12 mouse cellular contexts compared by ENCODE assay signal in the genomic region with DNA sequence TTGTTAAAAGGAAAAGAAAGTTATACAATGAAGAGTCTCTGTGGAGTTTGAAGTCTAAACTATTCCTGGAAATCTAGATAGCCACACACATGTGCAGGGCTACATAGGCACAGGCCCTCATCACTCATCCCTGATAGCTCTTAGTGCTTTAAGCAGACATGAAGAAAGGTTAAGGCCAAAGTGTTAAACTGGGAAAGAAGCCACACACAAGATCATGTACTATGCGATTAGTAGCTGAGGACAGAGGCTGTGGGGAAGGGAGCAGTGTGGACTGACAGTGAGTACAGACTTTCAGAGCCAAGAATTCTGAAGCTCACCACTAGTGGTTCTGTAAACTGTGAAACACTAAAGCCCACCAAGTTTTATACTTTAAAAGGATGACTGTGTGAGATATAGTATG.
"Had no signal": no experiment of that assay in that cellular context is flagged by ENCODE, and none has a peak within 500 bp of the region (broad histone marks: within the 10 kb centered on the region; RNA-seq: fewer than 3 reads in every experiment).

No protein-coding gene starts in this region.

- H3K4me2 ChIP-seq: liver, embryonic 13.5 days; midbrain, embryonic 11.5 days had no signal

- H3K27ac ChIP-seq: kidney, postnatal 0 days; layer of hippocampus, adult 2 months; liver, embryonic 13.5 days; stomach, postnatal 0 days had no signal

- H3K27me3 ChIP-seq: liver, embryonic 13.5 days had no signal

- H3K4me3 ChIP-seq: layer of hippocampus, adult 2 months; liver, embryonic 13.5 days had no signal

- DNase-seq: kidney, postnatal 25 days; layer of hippocampus, adult 9-11 months; liver, embryonic 13.5 days; lung, adult 2 months; lung, postnatal 14 days; lung, postnatal 4 days; midbrain, embryonic 14.5 days; thymus, postnatal 25 days had no signal

- H3K9ac ChIP-seq: liver, embryonic 13.5 days had no signal

- H3K9me3 ChIP-seq: liver, embryonic 13.5 days had no signal

- H3K4me1 ChIP-seq: liver, embryonic 13.5 days had no signal
